12 mouse cellular contexts compared by ENCODE assay signal in the genomic region with DNA sequence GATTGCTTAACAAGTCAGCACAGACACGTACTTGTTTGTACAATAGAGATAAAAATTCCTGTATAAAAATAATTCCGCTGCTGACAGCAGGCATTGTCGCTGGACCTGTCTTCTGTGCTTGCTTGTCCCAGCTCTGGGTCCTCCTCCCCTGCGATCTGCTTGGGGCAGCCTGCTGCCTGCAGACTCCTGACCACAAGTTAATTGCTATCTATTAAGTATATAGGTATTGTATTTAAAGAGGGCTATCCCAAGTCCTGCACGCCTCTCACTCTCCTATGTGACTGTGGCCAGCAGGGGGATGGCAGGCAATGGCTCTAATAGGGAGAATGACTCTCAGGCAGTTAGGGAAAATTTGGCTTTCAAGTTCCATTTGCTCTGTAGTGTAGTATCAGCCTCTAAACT. TPM values are rescaled to one million over a fixed set of nuclear protein-coding genes. Genes with fewer than 3 reads are reported as not detected.
DNase-seq lines count a peak whose midpoint lies in the region; ATAC-seq lines count a peak whose summit lies in the region.
"Had no signal": no experiment of that assay in that cellular context is flagged by ENCODE, and none has a peak within 500 bp of the region (broad histone marks: within the 10 kb centered on the region; RNA-seq: fewer than 3 reads in every experiment).

No protein-coding gene starts in this region.

- 0 out of 2 replicates have a peak overlapping the region, but pooled peaks have one; percentile 3 for H3K9ac ChIP-seq in hindbrain, embryonic 15.5 days
- no peak overlapping the region for H3K9ac ChIP-seq in hindbrain, embryonic 11.5 days (ENCODE audit: low read depth, low read length)
- H3K9ac ChIP-seq in hindbrain, embryonic 16.5 days (ENCODE audit: low read depth, low read length), result no peak overlapping the region; the same call in 1 of the 2 replicates

- H3K36me3 ChIP-seq in hindbrain, embryonic 15.5 days, result no peaks in the 10 kb centered on the region
- H3K36me3 ChIP-seq in hindbrain, embryonic 11.5 days (ENCODE audit: control insufficient read depth, insufficient read depth, low read length), result no peaks in the 10 kb centered on the region
- H3K36me3 ChIP-seq in hindbrain, embryonic 16.5 days (ENCODE audit: control insufficient read depth, insufficient read depth, low read length), result no peaks in the 10 kb centered on the region

- no peak for ATAC-seq in hindbrain, embryonic 15.5 days (ENCODE audit: low FRiP score, low read depth)
- ATAC-seq in hindbrain, embryonic 11.5 days (ENCODE audit: low FRiP score), result no peak
- ATAC-seq in hindbrain, embryonic 16.5 days, result 0 out of 2 replicates have a peak, but pooled peaks have one; percentile 34
- ATAC-seq in inflammation-experienced regulatory T-cells, adult 6 months, result no peak

- WGBS in hindbrain, embryonic 15.5 days, result 48% methylated on average over 5 of the region's 5 CpGs
- 66% methylated on average over 5 of the region's 5 CpGs for WGBS in hindbrain, embryonic 11.5 days
- WGBS in hindbrain, embryonic 16.5 days, result 49% methylated on average over 5 of the region's 5 CpGs

- peaks cover 87% of the 10 kb centered on the region for H3K4me1 ChIP-seq in hindbrain, embryonic 15.5 days (replicated peaks)
- peaks cover 8% of the 10 kb centered on the region; the same call in 1 of the 2 replicates for H3K4me1 ChIP-seq in hindbrain, embryonic 11.5 days (replicated peaks; ENCODE audit: control insufficient read depth, insufficient read depth, low read length)
- H3K4me1 ChIP-seq in hindbrain, embryonic 16.5 days (ENCODE audit: control insufficient read depth, insufficient read depth, low read depth, low read length), result peaks cover 34% of the 10 kb centered on the region

- H3K27me3 ChIP-seq in hindbrain, embryonic 15.5 days, result no peaks in the 10 kb centered on the region
- H3K27me3 ChIP-seq in hindbrain, embryonic 11.5 days (ENCODE audit: control insufficient read depth, insufficient read depth, low read length), result no peaks in the 10 kb centered on the region
- no peaks in the 10 kb centered on the region for H3K27me3 ChIP-seq in hindbrain, embryonic 16.5 days (replicated peaks; ENCODE audit: control insufficient read depth, insufficient read depth, low read length)

- H3K27ac ChIP-seq in hindbrain, embryonic 15.5 days (replicated peaks), result peak overlapping the region; percentile 67; the same call in 1 of the 2 replicates
- H3K27ac ChIP-seq in hindbrain, embryonic 11.5 days (ENCODE audit: low read depth, low read length), result no peak overlapping the region; the same call in 1 of the 2 replicates
- H3K27ac ChIP-seq in hindbrain, embryonic 16.5 days (ENCODE audit: low read depth, low read length), result peak overlapping the region; percentile 44; the same call in 1 of the 2 replicates
- H3K27ac ChIP-seq: gastrocnemius, adult 2 months had no signal

- H3K9me3 ChIP-seq in hindbrain, embryonic 15.5 days, result no peaks in the 10 kb centered on the region
- no peaks in the 10 kb centered on the region for H3K9me3 ChIP-seq in hindbrain, embryonic 11.5 days (ENCODE audit: control insufficient read depth, low read length)
- H3K9me3 ChIP-seq in hindbrain, embryonic 16.5 days (ENCODE audit: control insufficient read depth, low read length), result no peaks in the 10 kb centered on the region

- no peak overlapping the region for H3K4me3 ChIP-seq in hindbrain, embryonic 15.5 days
- no peak overlapping the region for H3K4me3 ChIP-seq in hindbrain, embryonic 11.5 days (ENCODE audit: low read depth, low read length)
- no peak overlapping the region for H3K4me3 ChIP-seq in hindbrain, embryonic 16.5 days (ENCODE audit: low read length)
- H3K4me3 ChIP-seq: gastrocnemius, adult 2 months had no signal

- peak overlapping the region; percentile 48 for H3K4me2 ChIP-seq in hindbrain, embryonic 15.5 days
- no peak overlapping the region for H3K4me2 ChIP-seq in hindbrain, embryonic 11.5 days (replicated peaks; ENCODE audit: low read depth, low read length)
- peak overlapping the region; percentile 14; the same call in 1 of the 2 replicates for H3K4me2 ChIP-seq in hindbrain, embryonic 16.5 days (ENCODE audit: low read length)

- DNase-seq in hindbrain, embryonic 11.5 days (ENCODE audit: low spot score), result no peak
- DNase-seq in spleen, postnatal 10 days (ENCODE audit: low spot score in 2 of 2), result peak; percentile 14 to 33
- DNase-seq in spleen, postnatal 4 days (ENCODE audit: low spot score in 2 of 2), result no peak
- no peak for DNase-seq in gastrocnemius, postnatal 10 days
- DNase-seq: adrenal gland, postnatal 36 days; gastrocnemius, adult 2 months; thymus, postnatal 25 days had no signal

RNA-seq across cellular contexts. Expression of gene Bcl11a, which starts 16.2 kb away (rescaled TPM):
- polyA plus RNA-seq in hindbrain, embryonic 15.5 days (2015; fragmentation: Nextera tagmentation; extraction: Ambion mirVana), result 93.1 and 116 TPM in 2 replicates
- polyA plus RNA-seq in hindbrain, embryonic 11.5 days (2014; fragmentation: Nextera tagmentation; extraction: Ambion mirVana), result 66.6 and 71.7 TPM in 2 replicates
- 97.9 and 105 TPM in 2 replicates for polyA plus RNA-seq in hindbrain, embryonic 16.5 days (2015; fragmentation: Nextera tagmentation; extraction: Ambion mirVana)
- under 1 TPM; 0.35 to 0.51 (median 0.44) TPM for polyA plus RNA-seq in inflammation-experienced regulatory T-cells, adult 6 months (2017; shearing (Covaris generic))
- under 1 TPM; 0.54 to 0.97 TPM for total RNA-seq in gastrocnemius, postnatal 10 days (2021)
- total RNA-seq: gastrocnemius, adult 2 months had no signal

RNA-seq across cellular contexts. Expression of gene A830031A19Rik, which starts 19.2 kb away (rescaled TPM):
- polyA plus RNA-seq in hindbrain, embryonic 15.5 days (2015; fragmentation: Nextera tagmentation; extraction: Ambion mirVana), result not detected in 2 replicates
- not detected in 2 replicates for polyA plus RNA-seq in hindbrain, embryonic 11.5 days (2014; fragmentation: Nextera tagmentation; extraction: Ambion mirVana)
- polyA plus RNA-seq in hindbrain, embryonic 16.5 days (2015; fragmentation: Nextera tagmentation; extraction: Ambion mirVana), result 0.21 TPM in 1 of 2 replicates, not detected in the other
- polyA plus RNA-seq in inflammation-experienced regulatory T-cells, adult 6 months (2017; shearing (Covaris generic)), result not detected
- not detected for total RNA-seq in gastrocnemius, postnatal 10 days (2021)
- total RNA-seq: adrenal gland, postnatal 36 days; gastrocnemius, adult 2 months; liver, adult 2 months had no signal
- polyA plus RNA-seq: large intestine, adult 2 months; liver, adult 2 months had no signal

Comparison
In these comparisons a context has a peak if more than half of its experiments do, and no peak if none do; other contexts are left out.
1. DNase-seq: peak in spleen, postnatal 10 days (2 of 2); none in hindbrain, embryonic 11.5 days (single experiment), spleen, postnatal 4 days (0 of 2) and gastrocnemius, postnatal 10 days (single experiment).
2. RNA of gene Bcl11a, which starts 16.2 kb away (polyA plus RNA-seq): 93.1 to 116 TPM in hindbrain, embryonic 15.5 days, 97.9 to 105 TPM in hindbrain, embryonic 16.5 days and 66.6 to 71.7 TPM in hindbrain, embryonic 11.5 days; 0.35 to 0.51 TPM in inflammation-experienced regulatory T-cells, adult 6 months; every median in the first group is over 10 times any median in the second.